Mouse (Mus musculus): ENCODE data around the gene Mien1.

The Mien1 gene

DNA sequence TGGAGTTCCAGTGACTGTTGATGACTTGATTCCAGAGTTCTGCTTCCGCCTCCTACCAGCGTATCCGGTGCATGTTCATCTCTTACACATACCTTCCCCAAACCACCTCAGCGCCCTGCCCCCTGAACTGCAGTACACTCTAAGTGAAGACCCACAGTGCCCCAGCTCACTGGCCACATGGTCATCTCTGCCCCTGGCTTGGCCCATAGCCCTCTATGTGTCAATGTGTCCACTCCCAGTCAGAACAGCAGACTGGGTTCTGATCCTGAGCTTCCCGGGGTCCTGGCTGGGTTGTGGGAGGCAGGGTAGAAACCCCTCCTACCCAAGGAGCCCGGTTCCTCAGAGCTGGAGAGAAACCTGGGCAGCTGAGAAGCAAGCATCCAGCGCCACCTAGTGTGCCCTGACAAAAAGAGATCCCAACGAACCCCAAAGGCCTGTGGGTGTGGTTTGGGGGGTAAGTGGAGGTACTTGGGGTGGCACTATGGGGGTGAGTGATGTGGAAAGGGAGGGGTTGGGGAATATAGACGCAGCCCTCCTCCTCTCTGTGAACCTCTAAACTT lies 49.5 kb downstream of the Mien1 start:
- in situ Hi-C loops (cut with MboI): no loop called here

DNA sequence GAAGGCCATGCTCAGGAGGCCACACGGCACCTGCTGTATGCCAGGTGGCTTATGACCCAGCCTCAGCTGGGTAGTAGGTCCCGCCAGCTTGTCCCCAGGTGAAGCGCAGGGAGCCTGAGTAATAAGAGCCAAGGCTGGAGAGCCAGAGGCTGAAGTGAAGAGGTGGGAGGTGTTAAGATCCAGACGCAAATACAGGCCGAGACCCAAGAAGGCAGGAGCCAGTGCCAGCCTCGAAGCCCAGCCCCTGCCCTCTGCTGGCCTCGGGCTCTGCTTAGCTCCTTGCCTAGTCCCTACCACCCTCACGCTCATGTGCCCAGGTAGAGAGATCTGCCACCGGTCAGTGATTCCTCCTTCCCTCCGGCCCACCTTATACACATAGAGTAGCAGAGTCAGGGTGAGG lies 50.5 kb downstream of the Mien1 start:
- in situ Hi-C loops (cut with MboI): no loop called here
